Mouse (Mus musculus) B cell, adult 2 months (primary cell): ENCODE results near the gene Maco1.

Source experiments
- DNase-seq, 2 experiments: peaks; one replicate each; pipeline ENCODE4 v3.0.0; 2022

Gene Maco1

DNA sequence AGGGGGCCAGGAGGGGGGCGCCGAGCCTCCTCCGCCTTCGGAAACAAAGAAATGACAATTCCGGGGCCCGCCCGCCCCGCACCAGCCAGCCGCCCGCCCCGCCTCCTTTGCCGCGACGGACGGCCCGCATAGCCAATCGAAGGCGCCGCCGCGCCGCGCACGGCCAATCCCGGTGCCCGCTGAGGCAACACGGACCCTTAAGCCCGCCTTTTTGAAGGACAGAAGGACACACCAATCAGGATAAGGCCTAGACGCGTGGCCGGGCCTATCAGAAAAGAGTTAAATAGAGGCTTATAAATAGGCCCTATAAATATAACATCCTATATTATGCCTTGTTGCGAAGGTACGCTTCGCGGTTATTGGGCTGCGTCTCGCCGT is at the start of gene Maco1:
Maco1 (minus strand) TSS at position 87 of the 378 bp plus-strand sequence.
- peak; percentile 98 to 99 for DNase-seq

DNA sequence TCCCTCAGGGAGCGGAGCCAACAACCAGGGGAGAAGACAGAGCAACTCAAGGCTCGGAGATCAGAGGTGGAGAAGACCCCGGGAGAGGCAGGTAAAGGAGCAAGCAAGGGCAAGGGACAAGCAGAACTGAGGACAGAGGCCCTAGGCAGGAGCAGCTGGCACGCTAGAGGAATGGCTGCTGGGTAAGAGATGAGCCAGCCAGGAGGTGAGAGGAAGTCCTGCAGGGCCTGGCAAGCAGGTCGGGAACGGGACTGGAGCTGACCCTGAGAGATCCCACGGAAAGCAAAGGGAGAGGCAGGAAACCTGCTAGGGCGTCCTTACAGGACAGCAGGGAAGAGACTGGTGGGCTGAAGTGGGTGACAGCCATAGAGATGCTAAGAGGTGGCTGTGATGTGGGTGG is 48.0 kb upstream of the Maco1 start:
- no peak for DNase-seq

DNA sequence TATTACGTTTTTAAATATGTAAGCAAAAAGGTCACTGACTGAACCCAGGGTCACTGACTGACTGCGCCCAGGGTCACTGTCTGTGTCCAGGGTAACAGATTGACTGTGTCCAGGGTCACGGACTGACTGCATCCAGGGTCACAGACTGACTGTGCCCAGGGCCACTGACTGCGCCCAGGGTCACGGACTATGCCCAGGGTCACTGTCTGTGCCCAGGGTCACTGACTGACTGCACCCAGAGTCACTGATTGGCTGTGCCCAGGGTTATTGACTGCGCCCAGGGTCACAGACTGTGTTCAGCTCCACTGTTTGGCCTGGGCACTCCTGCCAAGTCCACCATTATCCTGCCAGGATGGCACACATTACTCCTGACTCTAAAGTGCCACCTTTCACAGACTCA is 44.1 kb upstream of the Maco1 start:
- DNase-seq: no peak

DNA sequence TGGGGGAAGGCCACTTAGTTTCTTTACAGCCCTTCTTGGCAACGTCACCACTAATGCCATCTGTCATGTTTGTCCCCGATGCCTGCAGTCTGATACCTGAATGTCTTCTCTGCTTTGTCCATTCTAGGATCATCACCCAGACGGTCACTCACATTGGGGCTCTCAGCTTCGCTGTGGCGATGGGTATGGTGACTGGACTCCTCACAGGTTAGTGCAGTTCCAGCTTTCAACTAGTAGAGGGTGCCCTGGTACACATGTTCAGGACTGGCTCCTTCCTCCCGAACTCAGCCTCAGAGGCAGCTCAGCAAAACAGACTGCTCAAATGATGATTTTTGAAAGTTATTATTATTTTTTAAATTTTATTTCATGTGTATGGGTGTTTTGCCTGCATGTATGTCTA is 39.0 kb upstream of the Maco1 start:
- DNase-seq: peak; percentile 68 to 71

DNA sequence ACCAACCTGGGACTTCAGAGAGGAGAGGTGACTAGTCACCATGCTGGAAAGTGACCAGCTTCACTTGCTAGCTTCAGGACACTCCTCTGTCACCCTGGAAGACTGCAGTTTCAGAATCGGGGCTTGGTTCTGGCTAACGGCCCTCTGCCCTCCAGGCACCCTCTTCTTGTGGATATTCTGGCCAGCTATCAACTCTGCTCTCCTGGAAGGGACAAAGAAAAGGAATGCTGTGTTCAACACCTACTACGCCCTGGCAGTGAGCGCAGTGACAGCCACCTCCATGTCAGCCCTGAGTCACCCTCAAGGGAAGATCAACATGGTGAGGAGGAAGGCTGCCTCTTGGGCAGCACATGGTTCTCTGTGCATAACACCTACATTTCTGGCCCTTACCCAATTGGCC is 31.2 kb upstream of the Maco1 start:
- no peak for DNase-seq

DNA sequence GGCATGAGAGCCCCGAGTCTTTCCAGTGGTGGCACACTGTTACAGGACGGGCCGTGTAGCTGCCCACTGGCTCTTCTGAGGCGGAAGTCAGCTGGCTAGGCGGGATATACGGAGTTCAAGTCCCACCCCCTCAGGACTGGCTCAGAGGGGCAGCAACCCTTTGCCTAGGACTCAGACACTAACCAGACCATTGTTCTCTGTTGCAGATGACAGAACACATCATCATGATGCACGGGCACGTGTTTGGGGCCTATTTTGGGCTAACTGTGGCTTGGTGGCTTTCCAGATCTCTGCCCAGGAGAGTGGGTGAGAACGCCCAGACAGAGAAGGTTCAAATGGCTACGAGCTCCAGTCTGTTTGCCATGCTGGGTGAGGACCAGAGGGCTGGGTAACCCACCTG is 30.7 kb upstream of the Maco1 start:
- DNase-seq: peak; percentile 36 to 43

DNA sequence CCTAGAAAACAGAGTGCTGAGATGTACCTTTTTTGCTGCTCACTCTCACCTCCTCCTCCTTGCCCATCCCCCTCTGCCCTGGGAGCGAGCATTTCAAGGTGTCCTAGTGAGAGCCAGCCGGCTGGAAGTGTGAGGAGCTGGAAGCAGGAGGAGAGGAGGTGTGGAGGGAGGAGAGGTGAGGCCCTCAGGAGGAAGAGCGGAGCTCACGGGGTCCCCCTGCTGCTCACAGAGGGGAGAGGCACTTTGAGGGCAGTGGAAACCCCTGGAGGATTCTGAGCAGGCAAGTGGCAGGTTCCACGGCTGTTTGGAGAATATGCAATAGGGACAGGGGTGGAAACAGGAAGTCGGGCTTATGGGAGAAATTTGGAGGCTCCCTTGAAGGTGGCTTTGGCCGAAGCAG is 30.1 kb upstream of the Maco1 start:
- peak; percentile 69 for DNase-seq

DNA sequence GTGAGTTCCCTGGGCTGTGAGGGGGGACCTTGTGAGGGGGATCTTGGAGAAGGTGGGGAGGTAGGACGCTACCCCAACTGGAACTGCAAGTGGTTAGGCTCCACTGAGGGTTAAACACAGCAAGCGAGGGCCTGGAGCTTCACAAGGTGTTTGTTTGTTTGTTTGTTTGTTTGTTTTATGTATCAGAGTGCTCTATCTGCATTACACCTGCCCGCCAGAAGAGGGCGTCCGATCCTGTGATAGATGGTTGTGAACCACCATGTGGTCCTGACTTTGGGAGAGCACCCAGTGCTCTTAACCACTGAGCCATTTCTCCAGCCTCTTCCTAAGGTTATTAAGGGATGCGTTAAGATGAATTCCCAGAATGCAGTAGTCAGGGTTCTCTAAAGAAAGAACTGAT is 26.9 kb upstream of the Maco1 start:
- peak; percentile 60 to 62 for DNase-seq

DNA sequence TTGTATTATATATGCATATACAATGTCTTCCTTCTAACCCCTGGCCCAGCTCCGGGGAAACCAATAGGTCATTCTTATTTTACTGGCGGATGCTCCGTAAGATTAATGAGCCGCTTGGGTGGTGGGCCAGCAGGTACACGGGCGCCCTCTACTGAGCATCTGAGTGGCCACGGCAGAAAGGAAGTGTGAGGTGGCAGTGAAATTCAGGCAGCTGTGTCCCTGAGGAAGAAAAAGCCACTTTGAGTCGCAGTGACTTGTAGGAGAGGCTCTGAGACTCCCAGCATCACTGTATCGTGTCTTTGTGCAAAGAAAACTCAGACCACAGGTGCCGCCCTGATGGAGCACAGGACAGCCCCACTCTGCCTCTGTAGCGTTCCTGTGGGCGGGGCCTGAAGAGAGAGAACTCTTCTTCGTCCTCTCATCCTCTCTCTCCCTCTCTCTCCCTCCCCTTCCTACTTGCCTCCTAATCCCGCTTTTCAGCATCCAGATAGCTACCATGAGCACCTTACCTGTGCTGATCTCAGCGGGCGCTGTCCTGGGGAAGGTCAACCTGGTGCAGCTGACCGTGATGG is 26.4 kb upstream of the Maco1 start:
- peak; percentile 81 to 82 for DNase-seq

DNA sequence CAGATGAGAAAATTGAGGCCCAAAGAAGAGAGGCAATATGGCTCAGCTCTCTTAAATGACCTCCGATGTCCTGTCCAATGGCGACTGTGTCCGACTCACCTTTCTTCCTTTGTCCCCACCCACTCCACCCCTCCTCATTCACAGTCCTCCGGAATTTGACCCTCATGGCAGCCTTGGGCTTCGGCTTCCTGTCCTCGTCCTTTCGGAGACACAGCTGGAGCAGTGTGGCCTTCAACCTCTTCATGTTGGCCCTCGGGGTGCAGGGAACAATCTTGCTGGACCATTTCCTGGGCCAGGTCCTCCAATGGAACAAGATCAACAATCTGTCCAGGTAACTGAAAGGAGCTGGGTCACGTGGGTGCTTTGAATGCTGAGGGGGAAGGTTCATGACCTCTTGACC is 23.0 kb upstream of the Maco1 start:
- no peak for DNase-seq

DNA sequence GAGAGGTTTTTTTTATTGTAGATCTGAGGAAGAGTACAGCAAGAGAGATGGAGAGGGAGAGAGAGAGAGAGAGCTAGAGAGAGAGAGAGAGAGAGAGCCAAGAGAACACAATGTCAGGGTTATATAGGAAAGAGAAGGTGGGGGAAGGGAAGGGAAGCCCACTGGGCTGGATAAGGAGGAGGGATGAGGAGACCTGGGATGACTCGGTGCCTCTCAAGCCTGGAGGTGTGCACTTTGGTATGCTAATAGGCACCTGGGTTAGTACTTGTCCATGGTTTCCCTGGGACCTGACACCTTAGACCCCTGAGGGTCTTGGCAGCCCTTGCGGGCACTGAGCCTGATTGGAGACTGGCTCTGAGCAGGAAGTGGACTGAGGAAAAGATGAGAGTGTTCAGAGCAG is 18.8 kb upstream of the Maco1 start:
- no peak for DNase-seq

DNA sequence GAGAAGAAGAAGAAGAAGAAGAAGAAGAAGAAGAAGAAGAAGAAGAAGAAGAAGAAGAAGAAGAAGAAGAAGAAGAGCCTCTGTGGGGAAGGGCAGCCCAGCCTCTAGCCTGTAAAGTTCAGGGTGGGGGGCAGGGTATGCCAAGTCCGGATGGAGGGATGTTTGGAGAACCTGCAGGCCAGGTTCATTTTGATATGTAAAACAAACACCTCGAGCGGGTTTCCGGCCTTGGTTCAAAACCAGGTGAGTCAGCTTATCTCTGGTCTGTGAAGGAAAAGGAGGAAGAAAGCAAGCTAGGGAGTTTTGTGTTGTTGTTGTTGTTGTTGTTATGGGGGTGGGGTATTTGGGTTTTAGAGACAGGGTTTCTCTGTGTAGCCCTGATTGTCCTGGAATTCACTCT is 18.3 kb upstream of the Maco1 start:
- no peak for DNase-seq

DNA sequence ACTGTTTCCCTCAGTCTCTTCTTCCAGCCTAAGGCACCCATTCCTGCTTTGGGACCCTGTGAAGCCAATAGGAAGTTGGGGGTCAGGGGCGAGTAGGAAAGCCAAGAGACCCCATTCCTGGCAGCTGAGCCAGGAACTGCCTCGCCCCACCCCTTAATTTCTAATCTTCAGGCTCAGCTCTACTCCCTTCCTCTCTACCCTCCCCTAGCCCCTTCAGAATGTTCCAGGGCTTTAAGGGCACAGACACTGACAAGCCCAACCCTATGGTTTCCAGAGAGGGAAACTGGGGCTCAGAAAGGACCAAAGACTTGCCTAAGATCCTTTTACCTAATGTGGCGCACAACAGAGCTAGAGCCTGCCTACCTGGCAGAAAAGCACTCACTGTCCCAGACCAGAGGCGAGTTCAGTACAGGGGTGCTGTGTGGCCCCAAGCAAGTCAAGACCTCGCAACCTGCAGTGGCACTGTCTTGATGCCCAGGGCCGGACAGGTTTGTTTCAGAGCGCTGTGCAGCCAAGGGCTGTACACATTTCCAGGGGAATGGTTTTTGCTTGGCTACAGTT is 16.8 kb upstream of the Maco1 start:
- no peak for DNase-seq

DNA sequence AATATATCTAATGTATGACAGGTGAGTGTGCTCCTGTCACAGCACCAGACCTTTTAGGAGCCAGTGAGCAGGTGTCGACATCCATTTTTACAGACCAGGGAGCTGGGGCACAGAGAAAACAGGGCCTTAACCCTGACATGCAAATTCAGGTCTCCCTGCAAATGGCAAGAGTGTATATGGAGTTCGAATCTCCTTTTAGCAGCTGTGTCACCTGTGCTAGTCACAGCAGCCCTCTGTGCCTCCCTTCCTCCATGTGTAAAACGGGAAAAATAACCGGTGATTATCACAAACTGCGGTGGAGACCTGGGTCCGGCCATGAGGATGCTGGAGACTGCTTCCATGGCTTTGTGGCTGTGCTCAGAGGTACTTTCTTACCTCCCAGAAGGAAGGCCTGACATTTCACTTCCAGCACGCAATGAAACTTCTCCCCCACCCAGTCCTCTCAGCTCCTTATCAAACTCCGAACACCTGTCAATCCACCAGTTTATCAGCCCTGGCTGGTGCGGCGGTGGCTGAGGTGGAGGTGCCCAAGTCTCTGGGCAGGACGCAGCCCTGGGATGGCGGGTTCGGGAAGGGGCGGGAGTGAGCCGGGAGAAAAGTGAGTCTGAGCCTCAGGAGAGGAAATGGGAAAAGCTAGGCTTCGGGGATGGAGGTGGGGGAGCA is 16.1 kb upstream of the Maco1 start:
- no peak for DNase-seq

DNA sequence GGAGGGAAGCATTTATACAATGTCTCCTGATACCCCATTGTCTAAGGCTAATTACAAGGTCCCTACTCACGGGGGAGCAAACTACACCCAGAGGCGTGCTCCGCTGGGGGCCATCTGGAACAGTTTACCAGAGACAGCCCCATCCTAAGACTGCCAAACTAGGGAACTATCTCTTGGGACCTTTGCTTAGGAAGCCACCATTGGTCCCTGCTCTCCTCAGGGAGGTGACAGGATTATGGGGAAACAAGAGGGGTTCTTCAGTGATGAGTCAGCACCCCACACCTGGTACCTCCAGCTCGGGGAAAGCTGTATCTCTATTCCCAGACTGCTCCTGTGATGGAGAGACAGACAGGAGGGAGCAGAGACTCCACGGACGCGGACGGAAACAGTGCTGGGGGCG is 15.3 kb upstream of the Maco1 start:
- DNase-seq: no peak

DNA sequence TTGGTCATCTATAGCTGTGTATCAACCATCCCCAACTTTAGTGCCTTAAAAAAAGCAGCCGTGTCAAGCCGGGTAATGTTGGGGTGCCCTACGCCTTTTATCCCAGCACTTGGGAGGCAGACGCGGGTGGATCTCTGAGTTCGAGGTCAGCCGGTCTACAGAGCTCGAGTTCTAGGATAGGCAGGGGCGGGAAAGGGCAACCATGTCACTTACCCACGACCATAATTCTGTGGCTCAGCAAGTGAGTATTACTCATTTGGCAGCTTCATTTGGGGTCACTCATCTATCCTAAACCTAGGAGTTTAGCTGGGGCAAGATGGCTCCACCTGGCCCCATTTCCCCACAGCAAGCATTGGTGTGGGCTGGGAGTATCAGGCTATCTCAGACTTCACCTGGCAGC is 14.9 kb upstream of the Maco1 start:
- no peak for DNase-seq

DNA sequence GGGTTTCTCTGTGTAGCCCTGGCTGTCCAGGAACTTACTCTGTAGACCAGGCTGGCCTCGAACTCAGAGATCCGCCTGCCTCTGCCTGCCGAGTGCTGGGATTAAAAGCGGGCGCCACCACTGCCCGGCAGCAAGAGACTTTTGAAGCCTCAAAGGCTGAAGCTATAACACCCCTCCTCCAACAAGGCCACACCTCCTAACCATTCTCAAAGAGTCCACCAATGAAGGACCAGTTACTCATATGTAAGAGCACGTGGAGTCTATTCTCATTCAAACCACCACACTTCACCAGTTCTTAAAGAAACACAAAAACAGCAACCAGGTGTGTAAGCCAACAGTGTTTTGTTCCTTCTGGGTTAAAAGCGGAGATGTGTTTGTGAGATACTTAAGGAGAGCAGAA is 14.5 kb upstream of the Maco1 start:
- DNase-seq: no peak

DNA sequence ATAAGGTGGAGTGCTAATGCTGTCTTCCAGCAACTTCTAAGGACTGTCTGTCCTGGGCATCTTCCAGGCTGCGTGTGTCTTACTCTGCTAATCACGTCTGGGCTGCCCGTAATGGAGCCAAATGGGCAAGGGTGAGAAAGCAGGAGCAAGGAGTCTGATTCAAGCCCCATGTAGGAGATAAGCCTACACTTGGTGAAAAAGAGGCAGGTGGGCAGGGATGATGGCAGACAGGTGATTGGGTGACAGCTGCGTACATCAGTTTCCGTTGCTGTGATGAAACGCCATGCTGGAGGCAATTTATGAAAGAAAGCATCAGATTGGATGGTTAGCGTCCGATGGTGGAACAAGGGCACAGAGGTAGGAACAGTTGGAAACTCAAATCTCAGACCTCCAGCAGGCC is 14.1 kb upstream of the Maco1 start:
- DNase-seq: no peak

DNA sequence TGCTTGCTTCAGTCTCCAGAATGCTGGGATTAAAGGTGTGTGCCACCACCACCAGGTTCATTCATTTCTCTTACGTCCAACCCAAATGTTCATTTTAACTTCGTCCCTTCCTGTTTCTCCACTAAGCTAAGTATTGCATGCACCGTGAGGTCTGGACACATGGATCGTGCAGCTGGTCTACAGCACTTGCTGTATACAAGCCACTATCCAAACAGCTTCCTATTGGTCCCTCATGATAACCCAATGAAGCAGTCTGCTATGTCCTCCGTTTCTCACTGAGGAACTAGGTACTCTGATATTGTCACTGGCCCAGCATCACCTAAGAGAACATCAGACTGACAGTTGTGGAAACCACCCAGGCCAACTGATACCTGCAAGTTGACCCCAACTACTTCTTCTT is 12.6 kb upstream of the Maco1 start:
- no peak for DNase-seq

DNA sequence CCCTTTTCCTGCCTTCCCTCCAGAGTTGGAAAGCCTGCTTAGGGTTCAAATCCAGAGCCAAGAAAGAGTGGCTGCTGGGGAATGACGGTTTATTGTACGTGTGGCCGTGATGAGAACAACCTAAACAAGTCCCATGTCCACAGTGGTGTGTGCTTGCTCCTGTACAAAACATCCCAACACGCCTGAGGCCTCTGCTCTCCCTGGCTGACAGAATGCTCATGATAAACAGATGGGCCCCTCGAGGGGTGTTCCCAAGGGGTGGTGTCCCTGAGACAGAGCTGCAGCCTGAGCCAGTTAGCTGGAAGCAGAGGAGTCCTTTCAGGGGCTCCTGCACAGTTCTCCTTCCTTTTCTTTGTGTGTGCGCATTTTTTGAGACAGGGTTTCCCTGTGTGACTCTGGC is 12.2 kb upstream of the Maco1 start:
- DNase-seq: no peak

DNA sequence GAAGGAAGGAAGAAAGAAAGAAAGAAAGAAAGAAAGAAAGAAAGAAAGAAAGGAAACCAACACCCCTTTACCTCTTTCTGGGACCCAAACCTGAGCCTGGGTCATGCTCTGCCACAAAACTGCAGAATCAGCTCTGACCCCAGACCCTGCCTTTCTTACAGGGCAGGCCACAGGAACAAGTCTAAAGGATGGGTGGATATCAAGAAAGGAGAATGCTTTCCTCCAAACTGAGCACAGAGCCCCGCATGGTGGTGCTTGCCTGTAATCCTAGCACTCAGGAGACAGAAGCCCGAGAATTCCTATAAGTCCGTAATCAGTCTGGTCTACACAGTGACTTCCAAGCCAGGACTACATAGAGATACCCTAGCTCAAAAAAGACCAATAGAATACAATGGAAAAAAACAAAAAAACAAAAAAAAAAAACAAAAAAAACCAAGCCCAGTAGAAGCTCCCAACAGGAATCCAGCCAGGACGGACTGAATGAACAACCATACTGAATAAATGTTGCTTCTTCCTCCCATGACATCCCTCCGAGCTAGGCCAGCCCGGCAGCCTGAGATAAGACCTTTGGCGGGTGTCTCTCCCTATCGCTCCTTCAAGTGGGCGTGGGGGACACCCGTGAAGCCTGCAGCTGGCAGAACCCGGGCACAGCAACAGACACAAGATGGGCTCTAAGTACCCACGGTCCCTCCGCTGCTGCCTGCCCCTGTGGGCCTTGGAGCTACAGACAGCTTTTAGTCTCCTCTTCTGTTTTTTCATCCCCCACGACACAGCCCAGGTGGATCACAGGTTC is 11.0 kb upstream of the Maco1 start, which contains the start of gene Rhd:
Rhd (plus strand) TSS at position 600 of the 793 bp plus-strand sequence.
- DNase-seq: no peak

DNA sequence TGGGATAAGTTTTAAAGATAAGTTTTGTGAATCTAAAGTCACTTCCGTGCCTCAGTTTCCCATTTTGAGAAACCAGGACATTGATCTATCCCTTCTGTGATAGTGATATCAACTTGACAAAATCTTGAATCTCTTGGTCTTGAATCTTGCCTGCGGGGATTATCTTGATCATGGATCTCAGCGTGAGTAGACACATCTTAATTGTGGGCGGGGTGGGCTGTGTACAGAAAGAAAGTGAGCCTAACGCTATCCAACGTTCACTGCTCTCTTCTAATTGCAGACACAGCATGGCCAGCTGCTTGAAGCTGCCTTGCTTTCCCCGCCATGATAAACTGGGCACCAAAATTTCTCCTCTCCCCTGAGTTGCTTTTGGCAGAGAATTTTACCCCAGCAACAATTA is 9.9 kb upstream of the Maco1 start:
- no peak for DNase-seq

DNA sequence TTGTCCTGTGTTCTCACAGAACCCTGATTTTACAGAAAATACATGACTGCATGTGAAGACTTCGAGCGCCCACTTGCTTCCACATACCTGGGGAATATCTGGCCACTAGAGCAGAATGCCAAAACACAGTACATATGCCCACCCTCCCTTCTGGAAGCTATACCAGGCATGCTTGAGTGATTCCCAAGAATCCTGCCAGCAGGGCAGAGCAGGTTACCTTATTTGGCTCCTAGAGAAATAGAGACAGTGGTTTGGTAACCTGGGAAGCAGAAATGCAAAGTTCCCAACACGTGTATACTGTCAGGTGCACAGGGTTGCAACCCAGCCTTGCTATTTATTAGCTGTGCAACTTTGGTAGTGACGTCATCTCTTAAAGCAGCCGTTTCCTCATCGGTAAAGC is 8.7 kb upstream of the Maco1 start:
- no peak for DNase-seq

DNA sequence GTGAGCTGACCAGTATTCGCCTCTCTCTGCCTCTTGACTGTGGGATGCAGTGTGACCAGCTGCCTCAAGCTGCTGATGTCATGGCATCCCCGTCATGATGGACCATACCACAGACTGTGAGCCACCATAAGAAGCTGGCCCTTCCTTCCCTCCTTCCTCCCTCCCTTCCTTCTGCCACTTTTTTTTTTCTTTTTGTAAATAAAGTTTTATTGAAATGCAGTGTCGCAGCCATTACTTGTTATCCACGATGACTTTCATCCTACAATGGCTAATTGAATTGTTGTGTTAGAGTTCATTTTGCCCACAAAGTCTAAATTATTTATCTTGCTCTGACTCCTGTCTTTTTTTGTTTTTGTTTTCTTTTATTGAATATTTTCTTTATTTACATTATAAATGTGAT is 5.3 kb upstream of the Maco1 start:
- DNase-seq: no peak
